Mouse (Mus musculus) neural tube, embryonic 13.5 days (tissue): ENCODE results near the gene Gp2. TPM values are rescaled to one million over a fixed set of nuclear protein-coding genes. Genes with fewer than 3 reads are reported as not detected.

Experiments
- ATAC-seq: fragments of 200-750 bp; cut with Nextera tagmentation; 2 replicates; pipeline ENCODE4 v1.8.0; 2017; ENCODE audit warnings: low read depth, mild to moderate bottlenecking, moderate TSS enrichment, moderate library complexity
- H3K27ac ChIP-seq: fragments of 300-500 bp; sonication (generic); replicated peaks from 2 replicates; pipeline ENCODE4 v1.5.1; 2015; ENCODE audit warnings: moderate library complexity, mild to moderate bottlenecking, inconsistent platforms
- H3K27me3 ChIP-seq: fragments of 300-500 bp; sonication (generic); 2 replicates; pipeline ENCODE4 v1.6.1; 2015; ENCODE audit warnings: mild to moderate bottlenecking, inconsistent platforms
- H3K36me3 ChIP-seq: fragments of 300-500 bp; sonication (generic); 2 replicates; pipeline ENCODE4 v1.6.1; 2015; ENCODE audit warnings: mild to moderate bottlenecking, inconsistent platforms
- H3K4me1 ChIP-seq: fragments of 300-500 bp; sonication (generic); replicated peaks from 2 replicates; pipeline ENCODE4 v1.6.1; 2015; ENCODE audit warnings: inconsistent platforms
- H3K4me2 ChIP-seq: fragments of 300-500 bp; sonication (generic); 2 replicates; pipeline ENCODE4 v1.6.1; 2015; ENCODE audit warnings: inconsistent platforms, mild to moderate bottlenecking, moderate library complexity
- H3K4me3 ChIP-seq: fragments of 300-500 bp; sonication (generic); 2 replicates; pipeline ENCODE4 v1.5.1; 2015; ENCODE audit warnings: mild to moderate bottlenecking, inconsistent platforms
- H3K9ac ChIP-seq: fragments of 300-500 bp; sonication (generic); 2 replicates; pipeline ENCODE4 v1.6.1; 2015; ENCODE audit warnings: moderate library complexity, mild to moderate bottlenecking, inconsistent platforms
- H3K9me3 ChIP-seq: fragments of 300-500 bp; sonication (generic); 2 replicates; pipeline ENCODE4 v1.6.1; 2016; ENCODE audit warnings: inconsistent platforms
- WGBS: fragments of 180-500 bp; shearing (Covaris S2); methylation state at CpG from one replicate; pipeline ENCODE4 v1.1.7; 2015; 5-methylcytosine and 5-hydroxymethylcytosine counted together
- polyA plus RNA-seq: library from polyadenylated mRNA; unstranded; fragments of >200 nt; fragmentation: Nextera tagmentation; extraction: Ambion mirVana; gene quantifications from 2 replicates; pipeline ENCODE4 v1.2.1, GENCODE M21; 2015

The Gp2 gene
- polyA plus RNA-seq = not detected in 2 replicates

- Histone ChIP-seq H3K27ac (no peak within 1 kb of the TSS), H3K4me1 (no peaks in the 10 kb centered on the region), H3K9me3 (no peaks in the 10 kb centered on the region), H3K9ac (no peak within 1 kb of the TSS), H3K27me3 (no peaks in the 10 kb centered on the region), H3K4me2 (no peak within 1 kb of the TSS), H3K36me3 (no peaks in the 10 kb centered on the region), H3K4me3 (no peak within 1 kb of the TSS)
- no peak for ATAC-seq
- 95% methylated on average over 6 of the region's 6 CpGs for WGBS
Measured at GRCm38 (mm10) chr7:119459185-119459584, at the start of gene Gp2. TSS of gene Gp2 (minus strand) at chr7:119459285.

GRCm38 (mm10) chr7:119490041-119490780 lies 31.1 kb upstream of the Gp2 start:
- ATAC-seq = no peak
- WGBS = 92% methylated on average over 4 of the region's 4 CpGs

GRCm38 (mm10) chr7:119486683-119487082 lies 27.6 kb upstream of the Gp2 start:
- Histone ChIP-seq H3K27me3 (no peaks in the 10 kb centered on the region), H3K4me2 (no peak overlapping the region), H3K4me1 (no peaks in the 10 kb centered on the region), H3K27ac (no peak overlapping the region), H3K36me3 (no peaks in the 10 kb centered on the region), H3K9ac (no peak overlapping the region), H3K9me3 (no peaks in the 10 kb centered on the region), H3K4me3 (no peak overlapping the region)
- 89% methylated on average over 5 of the region's 5 CpGs for WGBS
- ATAC-seq = no peak

More at GRCm38 (mm10) chr7:119490041-119490780, 31.1 kb upstream of the Gp2 start:
- no peak overlapping the region for H3K9ac ChIP-seq
- no peaks in the 10 kb centered on the region for H3K27me3 ChIP-seq
- H3K4me2 ChIP-seq = no peak overlapping the region
- no peak overlapping the region for H3K27ac ChIP-seq
- H3K36me3 ChIP-seq = no peaks in the 10 kb centered on the region
- no peak overlapping the region for H3K4me3 ChIP-seq
- H3K4me1 ChIP-seq = no peaks in the 10 kb centered on the region
- H3K9me3 ChIP-seq = no peaks in the 10 kb centered on the region

- H3K27ac ChIP-seq = no peak overlapping the region
- no peak overlapping the region for H3K4me2 ChIP-seq
- no peaks in the 10 kb centered on the region for H3K36me3 ChIP-seq
- H3K27me3 ChIP-seq = no peaks in the 10 kb centered on the region
- no peak for ATAC-seq
- WGBS = 86% methylated on average over 4 of the region's 4 CpGs
- H3K9me3 ChIP-seq = no peaks in the 10 kb centered on the region
- no peak overlapping the region for H3K9ac ChIP-seq
- no peak overlapping the region for H3K4me3 ChIP-seq
- H3K4me1 ChIP-seq = no peaks in the 10 kb centered on the region
Measured at GRCm38 (mm10) chr7:119484154-119484553, 25.1 kb upstream of the Gp2 start.

- no peak within 1 kb of the TSS for H3K27ac ChIP-seq
- H3K4me2 ChIP-seq = no peak within 1 kb of the TSS
- ATAC-seq = no peak
- H3K9ac ChIP-seq = no peak within 1 kb of the TSS
- no peaks in the 10 kb centered on the region for H3K9me3 ChIP-seq
- no peaks in the 10 kb centered on the region for H3K27me3 ChIP-seq
- no peak within 1 kb of the TSS for H3K4me3 ChIP-seq
- no peaks in the 10 kb centered on the region for H3K4me1 ChIP-seq
- no peaks in the 10 kb centered on the region for H3K36me3 ChIP-seq
Measured at GRCm38 (mm10) chr7:119479256-119479655, 20.2 kb upstream of the Gp2 start, which contains the start of gene Umod. TSS of gene Umod (minus strand) at chr7:119479282.

GRCm38 (mm10) chr7:119476500-119477389 lies 17.7 kb upstream of the Gp2 start:
- H3K9me3 ChIP-seq = no peaks in the 10 kb centered on the region
- ATAC-seq = no peak
- H3K27me3 ChIP-seq = no peaks in the 10 kb centered on the region
- H3K36me3 ChIP-seq = no peaks in the 10 kb centered on the region
- H3K27ac ChIP-seq = no peak overlapping the region
- 78% methylated on average over 33 of the region's 33 CpGs for WGBS
- no peak overlapping the region for H3K9ac ChIP-seq
- no peak overlapping the region for H3K4me2 ChIP-seq
- H3K4me3 ChIP-seq = no peak overlapping the region
- no peaks in the 10 kb centered on the region for H3K4me1 ChIP-seq

GRCm38 (mm10) chr7:119454192-119454591 lies 4.9 kb downstream of the Gp2 start:
- H3K27me3 ChIP-seq = no peaks in the 10 kb centered on the region
- no peaks in the 10 kb centered on the region for H3K4me1 ChIP-seq
- H3K9ac ChIP-seq = no peak overlapping the region
- no peak for ATAC-seq
- H3K9me3 ChIP-seq = no peaks in the 10 kb centered on the region
- WGBS = 77% methylated on average over 7 of the region's 7 CpGs
- H3K36me3 ChIP-seq = no peaks in the 10 kb centered on the region
- H3K4me2 ChIP-seq = no peak overlapping the region
- H3K27ac ChIP-seq = no peak overlapping the region
- no peak overlapping the region for H3K4me3 ChIP-seq

- WGBS = 68% methylated on average over 4 of the region's 4 CpGs
Measured at GRCm38 (mm10) chr7:119443849-119444248, 15.2 kb downstream of the Gp2 start.

GRCm38 (mm10) chr7:119441938-119442337 lies 17.1 kb downstream of the Gp2 start:
- ATAC-seq = no peak
- 81% methylated on average over 1 of the region's 1 CpGs for WGBS

More at GRCm38 (mm10) chr7:119443849-119444248, 15.2 kb downstream of the Gp2 start:
- Histone ChIP-seq H3K4me3 (no peak overlapping the region), H3K4me1 (no peaks in the 10 kb centered on the region), H3K9me3 (no peaks in the 10 kb centered on the region), H3K4me2 (no peak overlapping the region), H3K36me3 (no peaks in the 10 kb centered on the region), H3K27ac (no peak overlapping the region), H3K9ac (no peak overlapping the region), H3K27me3 (no peaks in the 10 kb centered on the region)
- no peak for ATAC-seq

GRCm38 (mm10) chr7:119427180-119427616 lies 31.9 kb downstream of the Gp2 start:
- Histone ChIP-seq H3K27ac (no peak overlapping the region), H3K27me3 (no peaks in the 10 kb centered on the region), H3K36me3 (no peaks in the 10 kb centered on the region), H3K4me2 (no peak overlapping the region), H3K4me1 (no peaks in the 10 kb centered on the region), H3K9me3 (no peaks in the 10 kb centered on the region), H3K4me3 (no peak overlapping the region), H3K9ac (no peak overlapping the region)
- WGBS = 15% methylated on average over 6 of the region's 6 CpGs
- ATAC-seq = peak; percentile 86

More at GRCm38 (mm10) chr7:119441938-119442337, 17.1 kb downstream of the Gp2 start:
- Histone ChIP-seq H3K4me3 (no peak overlapping the region), H3K4me1 (no peaks in the 10 kb centered on the region), H3K9me3 (no peaks in the 10 kb centered on the region), H3K36me3 (no peaks in the 10 kb centered on the region), H3K27me3 (no peaks in the 10 kb centered on the region), H3K27ac (no peak overlapping the region), H3K9ac (no peak overlapping the region), H3K4me2 (no peak overlapping the region)

GRCm38 (mm10) chr7:119420730-119421129 lies 38.4 kb downstream of the Gp2 start:
- Histone ChIP-seq H3K4me1 (peaks cover 14% of the 10 kb centered on the region), H3K27ac (0 out of 2 replicates have a peak overlapping the region, but pooled peaks have one; percentile 9)
- WGBS = 0% methylated on average over 2 of the region's 2 CpGs

GRCm38 (mm10) chr7:119418523-119418922 lies 40.6 kb downstream of the Gp2 start:
- H3K4me2 ChIP-seq = no peak overlapping the region
- H3K9ac ChIP-seq = no peak overlapping the region
- H3K27ac ChIP-seq = no peak overlapping the region
- no peak for ATAC-seq
- H3K27me3 ChIP-seq = no peaks in the 10 kb centered on the region
- no peaks in the 10 kb centered on the region for H3K9me3 ChIP-seq
- H3K4me3 ChIP-seq = no peak overlapping the region
- WGBS = 85% methylated on average over 1 of the region's 1 CpGs
- H3K36me3 ChIP-seq = no peaks in the 10 kb centered on the region
- peaks cover 14% of the 10 kb centered on the region for H3K4me1 ChIP-seq

More at GRCm38 (mm10) chr7:119420730-119421129, 38.4 kb downstream of the Gp2 start:
- Histone ChIP-seq H3K9ac (no peak overlapping the region), H3K27me3 (no peaks in the 10 kb centered on the region), H3K36me3 (no peaks in the 10 kb centered on the region), H3K4me2 (no peak overlapping the region), H3K9me3 (no peaks in the 10 kb centered on the region), H3K4me3 (no peak overlapping the region)
- peak; percentile 96 for ATAC-seq
